Mouse (Mus musculus): ENCODE results near the gene Ttll10.

DNA sequence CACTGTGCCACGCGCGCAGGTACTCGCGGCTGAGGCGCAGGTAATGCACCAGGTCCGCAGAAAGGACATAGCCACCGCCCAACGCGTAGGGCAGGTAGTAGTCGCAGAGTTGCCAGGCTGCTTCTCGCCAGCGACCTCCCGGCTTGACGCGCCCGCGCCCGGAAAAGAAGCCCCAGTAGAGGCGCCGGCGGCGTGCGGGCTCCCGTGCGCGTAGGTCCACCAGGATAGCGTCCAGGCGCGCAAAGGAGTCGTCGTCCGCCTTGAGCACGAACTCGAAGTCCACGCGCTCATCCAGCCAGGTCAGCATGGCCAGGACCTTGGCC is 67.3 kb downstream of the Ttll10 start:
- no peak for TF ChIP-seq CTCF (conservative IDR thresholded peaks at IDR 0.05; ENCODE audit: insufficient read depth, insufficient read length, low read depth, low read length)
- TF ChIP-seq POLR2A (IDR thresholded peaks at IDR 0.05; ENCODE audit: low read depth, low read length), result no peak
